Mouse (Mus musculus): ENCODE results near the gene Dedd.
"Not testable (repeated sequence)": the region's sequence is repeated elsewhere in the genome, so short reads cannot be mapped to it uniquely, and the experiment has no call there.

The Dedd gene

DNA sequence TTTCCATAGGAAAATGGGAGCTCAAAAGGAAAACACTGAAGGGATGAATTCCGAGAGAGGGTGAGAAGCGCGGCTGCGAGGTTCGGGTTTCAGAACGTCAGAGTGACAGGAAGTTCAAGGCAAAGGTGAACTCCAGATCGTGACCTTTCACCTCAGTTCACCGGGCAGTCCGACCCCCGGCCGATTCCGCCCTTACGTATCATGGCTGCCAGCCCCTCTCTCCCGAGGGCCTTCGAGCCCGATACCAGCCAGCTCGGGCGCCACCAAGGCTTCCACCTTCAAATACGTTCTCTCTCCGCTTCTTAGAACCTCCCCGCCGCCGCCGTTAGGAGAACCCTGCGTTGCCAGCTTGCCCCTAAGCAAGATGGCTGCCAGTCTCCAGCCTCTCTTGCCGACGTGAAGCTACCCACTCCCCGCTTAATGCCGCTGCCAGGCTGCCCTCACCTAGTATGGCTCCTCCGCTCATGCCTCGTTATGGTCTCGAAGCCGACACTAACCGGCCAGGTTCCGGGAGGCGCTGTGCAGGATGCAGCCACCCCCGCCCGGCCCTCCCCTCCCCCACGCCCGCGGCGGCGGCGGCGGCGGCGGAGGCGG is at the start of gene Dedd:
Gene Dedd, plus strand, starts transcription at position 307 of the 594 bp plus-strand sequence.
- peak; percentile 93 to 95 for DNase-seq

DNA sequence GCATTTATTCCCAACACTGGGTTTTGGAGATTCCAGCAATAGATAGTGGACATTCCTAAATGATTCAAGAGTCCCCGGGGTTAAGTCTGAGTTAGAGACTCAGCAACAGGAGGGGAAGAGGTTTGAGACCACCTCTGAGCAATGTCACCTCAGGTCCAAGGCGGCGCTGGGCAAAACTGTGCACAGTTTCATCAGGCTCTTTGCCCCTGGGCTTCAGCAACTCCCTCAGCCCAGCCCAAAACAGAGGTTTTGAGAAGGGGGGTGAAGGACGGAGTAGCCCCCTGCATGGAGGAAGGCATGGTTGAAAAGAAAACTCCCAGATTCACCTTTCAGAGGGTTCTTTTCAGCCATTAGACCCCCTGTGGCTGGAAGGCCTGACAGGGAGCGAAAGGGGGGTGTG is 49.2 kb upstream of the Dedd start:
- DNase-seq = peak in 1 of 2 experiments; percentile 10

DNA sequence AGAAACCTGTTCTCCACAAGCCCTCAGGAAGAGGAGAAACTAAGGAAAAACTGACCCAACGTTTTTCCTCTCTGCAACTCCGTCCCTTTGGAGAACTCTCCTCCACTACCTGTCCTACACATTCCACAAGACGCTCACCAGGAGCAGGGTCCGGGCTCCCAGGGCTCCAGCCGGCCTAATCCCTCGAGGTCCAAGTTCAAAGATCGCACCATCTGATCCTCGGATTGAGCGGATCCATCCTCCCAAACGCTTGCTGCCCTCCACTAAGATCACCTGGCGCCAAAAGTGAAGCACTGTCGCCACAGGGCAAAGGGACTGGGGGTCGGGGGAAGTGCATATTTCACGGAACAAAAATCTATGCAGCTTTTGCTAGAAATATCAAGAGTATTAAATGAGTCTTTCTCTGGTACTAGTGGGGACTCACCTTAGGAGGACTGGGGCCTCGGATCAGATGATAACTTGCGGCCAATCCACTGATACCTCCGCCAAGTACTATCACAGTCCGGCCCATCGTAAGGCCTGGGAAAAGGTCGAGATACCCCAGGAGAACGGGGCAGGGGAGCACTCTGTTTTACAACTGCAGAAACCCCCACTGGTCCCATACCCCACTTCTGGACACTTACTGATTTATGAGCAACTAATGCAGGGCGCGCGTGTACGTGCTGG is 48.6 kb upstream of the Dedd start:
- DNase-seq = peak; percentile 14 to 48

DNA sequence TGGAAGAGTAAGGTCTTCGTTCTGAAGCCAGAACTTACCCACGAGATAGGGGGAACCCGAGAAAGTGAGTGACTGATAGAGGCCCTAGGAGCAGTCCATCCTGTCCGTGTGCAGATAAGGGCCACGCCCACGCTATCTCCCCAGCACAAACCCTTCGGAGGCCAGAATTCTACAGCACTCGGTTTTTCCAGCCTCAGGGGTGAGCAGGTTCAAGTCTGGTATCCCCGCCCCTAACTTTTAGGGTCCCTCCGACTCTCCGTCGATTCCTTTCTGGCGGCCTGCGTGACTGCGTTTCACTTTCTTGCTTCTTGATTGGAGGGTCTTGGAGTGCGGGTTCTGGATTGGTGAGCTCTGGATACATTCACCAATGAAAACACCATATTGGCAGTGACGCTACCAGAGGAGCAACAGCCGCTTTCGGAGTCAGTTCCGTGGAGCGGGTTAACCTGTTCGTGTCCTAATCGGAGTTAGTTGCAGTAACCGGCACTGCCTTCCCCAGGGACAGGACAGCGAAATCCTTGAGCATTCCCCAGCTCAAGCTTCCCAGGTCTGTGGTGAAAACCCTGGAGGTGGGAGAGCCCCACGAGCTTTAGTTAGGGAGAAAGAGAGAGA is 47.9 kb upstream of the Dedd start, which contains the start of gene Ppox:
Gene Ppox, minus strand, starts transcription at position 271 of the 612 bp plus-strand sequence.
- DNase-seq = peak; percentile 93

DNA sequence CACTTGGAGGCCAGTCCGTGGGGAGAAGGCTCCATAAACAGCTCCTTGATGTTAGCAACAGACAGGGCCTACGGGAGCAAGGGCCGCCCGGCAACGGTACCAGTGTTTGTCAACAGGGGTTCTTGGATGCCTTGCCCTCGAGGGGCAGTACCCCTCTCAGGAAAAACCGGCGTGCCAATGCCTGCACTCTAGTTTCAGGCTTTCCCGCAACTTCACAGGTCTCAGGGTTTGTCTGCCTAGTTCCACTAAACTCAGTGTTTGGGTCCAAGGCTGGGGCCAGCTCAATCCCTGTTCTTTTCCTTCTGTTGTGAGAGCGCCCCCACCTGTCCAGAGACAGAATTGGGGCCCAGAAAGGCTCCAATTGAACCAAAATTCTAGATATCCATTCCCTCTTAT is 47.4 kb upstream of the Dedd start:
- DNase-seq = peak; percentile 86 to 87

DNA sequence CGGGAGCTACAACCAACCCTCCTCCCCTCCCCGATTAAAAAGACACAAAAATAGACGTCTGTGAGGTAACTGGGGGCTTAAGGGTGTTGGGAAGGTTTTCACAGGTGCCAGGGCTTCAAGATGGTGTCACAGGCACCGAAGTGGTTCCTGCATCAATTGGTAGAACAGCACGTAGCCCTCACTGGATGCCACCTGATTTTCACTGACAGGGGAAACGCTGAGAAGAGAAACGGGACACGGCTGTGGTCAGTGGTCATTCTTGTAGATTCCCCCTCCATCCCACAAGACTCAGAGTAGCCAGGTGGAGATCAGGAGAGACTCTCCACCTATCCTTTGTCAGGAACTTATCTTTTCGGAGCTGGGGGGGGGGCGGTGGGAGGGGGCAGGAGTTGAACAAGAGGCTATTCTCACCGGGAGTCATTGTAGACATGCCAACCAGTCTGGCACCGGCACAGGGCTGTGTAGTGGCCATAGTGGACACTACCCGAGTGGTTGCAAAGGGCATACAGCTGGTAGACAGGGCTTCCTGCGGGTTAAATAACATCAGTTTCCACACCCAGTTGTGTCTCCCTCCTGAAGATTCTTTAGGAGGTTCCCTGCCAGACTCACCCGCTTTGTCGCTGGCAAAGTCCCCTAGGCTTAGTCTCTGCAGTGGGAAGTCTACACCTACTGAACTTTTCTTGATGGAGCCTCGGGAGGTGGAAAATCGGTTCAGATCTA is 46.7 kb upstream of the Dedd start:
- DNase-seq = peak; percentile 25 to 32

DNA sequence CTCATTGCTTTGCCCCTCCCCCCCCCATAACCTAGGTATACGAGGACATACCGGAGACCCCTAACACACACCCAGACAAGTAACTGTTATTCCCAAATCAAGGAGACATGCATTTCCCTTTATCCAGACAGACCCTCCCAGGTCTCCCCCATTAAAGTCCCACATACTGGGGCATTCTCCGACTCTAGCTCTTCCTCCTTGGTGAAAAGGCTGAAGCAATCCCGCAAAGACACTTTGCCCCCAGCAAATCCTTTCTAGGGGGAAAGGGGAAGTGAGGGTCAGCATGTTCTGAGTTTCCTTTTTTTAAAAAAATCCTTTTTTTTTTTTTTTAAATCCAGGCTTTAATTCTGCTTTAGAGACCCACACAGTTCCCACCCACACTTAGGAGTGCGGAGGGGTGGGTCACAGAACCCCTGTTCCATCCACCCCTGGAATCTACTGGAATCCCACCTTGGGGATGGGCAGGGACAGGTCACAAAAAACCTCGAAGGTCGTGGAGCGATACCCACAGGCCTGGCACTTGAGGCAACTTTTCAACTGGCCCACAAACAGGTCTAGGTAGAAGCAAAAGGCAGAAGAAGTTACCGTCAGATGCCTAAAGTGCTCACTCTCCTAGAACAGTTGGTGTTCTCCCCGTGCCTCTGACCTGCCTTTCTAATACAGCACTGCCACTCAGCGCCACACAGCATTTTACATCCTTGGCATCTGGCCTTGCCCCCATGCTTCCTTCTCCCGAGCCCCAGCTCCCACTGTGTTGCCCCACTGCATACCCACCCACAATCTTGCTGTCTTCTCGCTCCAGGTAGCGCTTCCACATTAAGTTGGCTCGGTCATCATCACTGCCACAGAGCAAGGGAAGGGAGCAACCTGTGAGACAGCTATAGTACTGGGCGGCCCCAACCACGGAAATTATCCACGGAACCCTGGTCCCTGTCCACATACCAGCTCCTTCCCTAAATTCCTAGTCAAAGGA is 45.5 kb upstream of the Dedd start:
- DNase-seq = peak in 1 of 2 experiments; percentile 12

DNA sequence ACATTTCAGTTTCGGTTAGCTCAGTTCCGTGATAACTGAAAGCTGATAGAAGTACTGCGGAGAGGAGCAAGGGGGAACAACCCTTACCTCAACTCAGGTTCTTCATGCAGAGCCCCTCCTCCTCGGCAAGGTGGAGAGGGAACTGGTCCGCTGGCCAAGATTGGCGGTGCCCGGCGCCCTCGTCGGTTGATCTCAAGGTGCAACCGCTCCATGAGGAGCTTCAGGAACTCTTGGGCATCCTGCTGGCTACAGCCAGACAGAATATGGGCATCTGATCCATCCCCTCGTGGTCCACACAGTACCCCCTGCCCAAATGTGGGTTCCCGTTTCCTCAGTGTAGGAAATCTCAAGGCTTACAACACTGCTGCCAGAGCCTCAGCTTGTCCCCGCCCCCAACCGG is 44.5 kb upstream of the Dedd start:
- peak in 1 of 2 experiments; percentile 6 for DNase-seq

DNA sequence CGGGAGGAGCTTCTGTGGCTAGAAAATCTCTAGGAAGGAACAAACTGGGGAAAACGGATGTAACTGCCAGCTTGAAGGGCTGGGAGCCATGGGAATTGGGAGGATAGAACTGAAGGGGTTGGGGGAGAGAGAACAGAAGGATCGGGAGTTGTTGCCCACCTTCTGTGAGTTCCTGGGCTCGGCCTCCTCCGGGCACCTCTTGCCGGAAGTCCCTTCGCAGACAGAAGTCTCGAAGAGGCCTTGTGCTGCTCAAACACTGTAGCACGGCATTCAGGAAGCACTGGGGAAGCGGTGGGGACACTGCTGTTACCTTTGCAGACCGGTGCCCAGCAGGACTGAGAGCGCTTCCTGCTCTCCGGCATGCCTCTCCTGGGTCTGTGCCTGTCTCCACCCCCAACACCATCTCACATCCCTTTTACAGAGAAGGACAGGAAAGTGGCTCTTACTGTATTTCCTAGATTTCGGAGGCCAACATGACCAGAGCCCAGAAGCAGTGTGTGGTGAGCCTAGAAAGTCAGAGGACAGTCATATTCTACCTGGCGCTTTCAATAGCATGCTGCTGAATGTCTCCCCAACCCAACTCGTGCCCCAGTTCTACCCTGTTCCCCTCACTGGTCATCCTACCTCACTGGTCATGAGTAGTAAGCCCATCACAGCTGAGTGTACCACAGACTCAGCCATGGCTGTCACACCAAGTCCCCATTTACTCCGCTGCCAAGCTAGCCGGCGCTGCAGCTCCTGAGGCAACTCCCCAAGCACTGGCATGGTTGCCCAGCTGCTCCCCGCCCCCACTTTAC is 43.7 kb upstream of the Dedd start:
- peak; percentile 3 to 5 for DNase-seq

DNA sequence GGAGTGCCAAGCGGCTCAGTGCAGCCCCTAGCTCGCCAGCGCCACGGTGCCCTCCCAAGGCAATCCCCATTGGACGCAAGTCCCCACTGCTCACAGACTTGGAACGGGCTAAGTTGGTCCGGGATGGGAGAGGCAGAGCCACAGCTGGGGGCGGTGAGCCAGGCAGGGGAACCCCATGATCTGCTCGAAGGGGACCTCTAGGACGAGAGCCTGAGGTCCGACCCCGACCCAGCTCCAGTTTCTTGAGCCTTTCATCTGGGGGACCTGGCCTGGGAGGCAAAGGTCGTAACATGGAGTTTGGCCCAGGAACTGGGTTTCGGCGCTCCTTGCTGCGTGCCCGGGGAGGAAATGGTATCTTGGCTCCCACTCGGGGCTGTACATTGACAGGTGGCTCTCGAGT is 42.4 kb upstream of the Dedd start:
- DNase-seq = peak; percentile 31

DNA sequence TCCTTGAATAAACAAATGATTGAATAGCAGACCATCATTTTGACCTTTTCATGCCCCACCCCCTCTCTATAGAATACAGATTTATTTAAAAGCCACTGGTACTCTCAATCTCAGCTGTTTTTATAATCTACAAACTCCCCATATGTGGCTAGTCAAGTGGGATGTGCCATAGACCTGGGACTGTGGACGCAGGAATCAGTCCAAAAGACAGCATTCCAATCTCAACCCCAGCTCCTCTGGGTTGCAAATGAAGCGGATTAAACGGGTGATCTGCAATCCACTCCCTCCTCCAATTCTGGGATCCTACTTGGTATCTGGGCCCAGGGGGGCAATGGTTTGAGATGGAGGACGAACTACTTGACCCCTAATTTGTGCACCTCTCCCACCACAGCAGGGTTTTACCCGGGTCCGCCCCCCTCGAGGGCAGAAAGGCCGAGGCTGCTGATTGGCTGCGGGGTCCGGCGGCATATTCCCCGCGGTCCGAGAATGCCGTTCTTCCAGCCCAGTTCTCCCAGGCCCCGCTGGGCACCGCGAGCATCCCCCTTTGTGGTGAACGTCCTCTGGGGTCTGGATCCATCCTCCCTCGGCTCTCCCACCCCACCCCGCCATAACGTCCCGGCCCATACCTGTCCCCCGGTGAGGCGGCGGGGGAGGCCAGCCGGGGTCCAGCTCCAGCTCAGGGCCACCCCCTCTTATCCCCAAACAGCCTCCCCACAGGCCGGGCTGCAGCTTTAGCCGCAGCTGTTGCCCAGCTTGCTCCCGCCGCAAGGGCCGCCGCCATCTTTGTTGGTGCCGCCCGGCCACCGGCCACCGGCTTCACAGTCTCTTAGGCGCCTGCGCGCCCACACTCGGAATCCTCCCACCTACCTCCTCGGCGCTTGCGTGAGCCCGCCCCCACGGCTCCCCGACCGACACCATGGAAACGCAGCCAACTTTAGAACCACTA is 41.5 kb upstream of the Dedd start, which contains the start of gene Usp21:
Gene Usp21, minus strand, starts transcription at position 856 of the 946 bp plus-strand sequence.
- peak; percentile 96 to 98 for DNase-seq

DNA sequence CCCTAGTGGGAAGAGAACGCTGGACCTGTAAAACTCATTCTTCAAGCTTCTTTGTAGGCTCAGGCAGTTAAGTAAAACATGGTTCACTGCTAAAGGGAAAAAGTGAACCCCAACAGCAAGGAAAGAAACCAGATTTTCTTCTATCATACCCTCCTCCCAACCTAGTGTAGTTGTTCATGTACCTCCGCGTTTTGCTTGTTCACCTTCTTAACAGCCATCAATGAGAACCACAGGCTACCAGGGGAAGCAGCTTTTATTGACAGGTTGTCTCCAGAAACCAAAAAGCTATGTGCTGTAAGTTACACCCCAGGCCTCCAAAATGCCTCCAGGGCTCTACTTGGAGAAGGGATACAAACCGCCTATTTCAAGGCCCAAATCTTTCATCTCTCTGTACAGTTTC is 40.6 kb upstream of the Dedd start:
- no peak for DNase-seq

DNA sequence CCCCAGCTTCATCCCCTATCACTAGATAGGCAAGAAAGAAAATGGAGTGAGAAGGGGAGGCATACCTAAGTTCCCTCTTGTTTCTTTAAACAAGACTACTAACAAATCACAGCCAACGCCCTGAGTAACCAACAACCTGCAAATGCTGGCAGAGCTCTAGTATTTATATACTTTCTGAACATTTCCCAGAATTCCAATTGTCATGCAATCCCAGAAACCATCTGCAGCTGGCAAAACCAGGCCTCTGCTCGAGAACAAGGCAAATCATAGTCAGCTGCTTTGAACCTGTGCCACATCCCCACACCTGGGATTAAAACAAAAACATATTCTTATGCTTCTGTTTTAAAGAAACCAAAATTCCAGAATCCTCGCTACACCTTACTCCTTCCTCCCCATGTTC is 35.6 kb upstream of the Dedd start:
- DNase-seq = no peak

DNA sequence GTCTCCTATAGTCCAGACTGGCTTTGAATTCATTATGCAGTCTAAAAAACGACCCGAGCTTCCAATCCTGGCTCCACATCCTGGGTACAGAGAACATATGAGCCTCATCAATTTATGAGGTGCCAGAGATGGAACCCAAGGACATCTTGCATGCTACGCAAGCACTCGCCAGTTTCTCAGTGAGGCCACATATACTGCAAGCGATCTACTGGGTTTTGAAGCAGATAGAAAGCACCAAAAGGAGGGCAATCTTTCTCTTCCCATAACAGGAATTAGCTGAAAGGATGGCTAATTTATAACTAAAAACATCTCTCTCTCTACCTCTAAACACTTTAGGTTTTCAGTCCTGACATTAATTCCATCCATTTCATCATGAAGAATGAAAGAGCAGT is 35.0 kb upstream of the Dedd start:
- no peak for DNase-seq

DNA sequence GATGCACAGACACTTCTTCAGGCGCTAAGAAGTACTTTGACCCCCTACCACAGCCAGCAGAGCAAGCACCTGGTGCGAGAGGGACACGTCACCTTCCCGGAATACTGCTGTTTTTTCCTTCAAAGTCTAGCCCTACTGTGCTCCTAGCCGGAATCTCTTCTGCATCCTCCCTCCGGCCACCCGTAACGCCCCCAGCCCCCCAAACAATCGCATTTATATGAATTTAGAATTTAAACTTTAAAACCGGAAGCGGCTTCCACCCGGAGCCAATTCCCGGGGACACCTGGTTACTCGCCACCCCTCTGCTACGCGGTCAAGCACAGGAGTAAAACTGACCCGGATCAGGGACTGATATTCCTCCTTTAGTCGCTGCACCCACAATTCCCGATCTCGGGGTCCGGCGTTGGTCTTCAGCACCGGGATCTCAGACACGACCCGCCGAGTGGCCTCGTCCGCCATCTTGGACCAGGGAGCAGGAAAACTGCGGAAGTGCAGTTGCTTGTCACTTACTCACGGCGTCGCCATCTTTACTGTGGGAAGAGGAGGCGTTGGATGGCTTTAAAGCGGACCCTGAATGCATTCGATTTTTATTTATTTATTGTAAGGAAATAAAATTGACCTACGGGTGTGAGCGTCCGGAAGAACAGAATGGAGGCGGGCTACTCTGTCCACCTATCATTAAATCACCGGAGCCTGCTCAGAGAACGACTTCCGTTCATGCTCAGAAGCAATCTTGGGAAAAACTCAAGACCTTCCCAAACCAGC is 34.5 kb upstream of the Dedd start, which contains the start of gene Ufc1:
Gene Ufc1, minus strand, starts transcription at position 727 of the 765 bp plus-strand sequence.
- peak; percentile 87 to 89 for DNase-seq

DNA sequence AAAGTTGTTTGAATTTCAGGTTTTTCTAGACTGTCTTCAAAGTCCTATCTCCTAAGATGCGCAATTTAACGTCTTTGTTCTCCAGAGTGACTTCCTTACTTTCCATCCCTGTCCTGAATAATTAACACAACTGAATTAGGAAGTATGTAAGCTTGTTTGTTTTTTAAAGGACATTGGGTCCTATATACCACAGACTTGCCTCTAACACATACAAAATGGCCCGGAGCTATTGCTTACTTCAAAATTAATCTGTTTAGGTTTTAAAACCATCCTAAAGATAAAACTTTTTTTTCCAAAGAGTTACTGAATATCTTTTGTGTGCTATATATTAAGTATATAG is 33.9 kb upstream of the Dedd start:
- no peak for DNase-seq

DNA sequence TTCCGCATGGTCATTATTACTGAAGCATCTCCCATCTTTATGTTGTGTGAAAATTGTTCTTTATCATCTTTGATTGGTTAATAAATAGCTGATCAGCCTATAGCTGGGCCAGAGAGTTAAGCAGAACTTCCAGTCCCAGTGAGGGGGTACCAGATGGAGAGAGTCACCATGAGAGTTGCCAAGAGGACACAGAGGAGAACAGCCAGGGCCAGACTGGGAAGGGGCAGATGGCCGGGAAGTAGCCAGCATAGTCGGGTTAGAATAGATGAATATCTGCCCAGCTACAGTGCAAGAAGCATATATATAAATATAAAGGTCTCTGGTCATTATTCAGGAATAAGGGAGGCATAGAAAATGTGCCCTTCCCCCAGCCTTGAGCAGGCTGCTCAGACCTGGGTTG is 30.7 kb upstream of the Dedd start:
- peak in 1 of 2 experiments; percentile 53 for DNase-seq

DNA sequence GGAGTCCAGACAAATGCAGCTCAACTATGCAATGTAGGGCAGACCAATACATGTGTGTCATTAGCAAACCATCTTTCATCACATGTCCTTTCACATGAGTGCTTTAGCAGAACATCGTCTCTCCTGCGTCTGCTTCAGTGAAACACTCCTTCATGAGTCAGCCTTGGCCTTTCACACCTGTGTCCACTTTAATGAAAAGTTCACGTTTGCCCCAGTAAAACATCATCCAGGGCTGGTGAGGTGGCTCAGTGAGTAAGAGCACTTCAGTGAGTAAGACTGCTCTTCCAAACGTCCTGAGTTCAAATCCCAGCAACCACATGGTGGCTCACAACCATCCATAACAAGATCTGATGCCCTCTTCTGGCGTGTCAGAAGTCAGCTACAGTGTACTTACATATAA is 22.8 kb upstream of the Dedd start:
- DNase-seq = not testable (repeated sequence)

DNA sequence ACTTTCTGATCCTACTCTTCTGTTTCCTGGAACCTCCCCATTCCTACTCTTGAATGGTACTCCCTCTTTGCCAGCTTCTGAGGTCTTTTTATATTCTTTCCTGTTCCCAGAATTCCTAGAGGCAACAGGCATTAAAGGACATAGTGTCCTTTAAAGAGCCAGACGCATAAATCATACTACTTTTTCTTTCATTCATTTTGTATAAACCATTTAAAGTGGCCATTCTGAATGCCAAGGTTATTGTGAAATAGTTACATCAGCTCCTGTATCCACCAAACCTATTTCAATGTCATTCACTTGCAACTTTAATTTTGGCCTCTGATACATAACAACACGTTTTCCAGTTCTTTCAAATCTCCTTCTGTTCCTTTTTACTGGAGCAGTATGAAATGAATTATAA is 19.6 kb upstream of the Dedd start:
- no peak for DNase-seq

Measured in cerebellum, postnatal 10 days (tissue).